Mouse (Mus musculus): ENCODE measurements around the gene Prune2. TPM values are rescaled to one million over a fixed set of nuclear protein-coding genes. Genes with fewer than 3 reads are reported as not detected.
A peak's percentile ranks its signal among the peaks of the same experiment; 100 is the strongest.

The Prune2 gene
- polyA plus RNA-seq, 1 experiment, result 37.2 TPM

DNA sequence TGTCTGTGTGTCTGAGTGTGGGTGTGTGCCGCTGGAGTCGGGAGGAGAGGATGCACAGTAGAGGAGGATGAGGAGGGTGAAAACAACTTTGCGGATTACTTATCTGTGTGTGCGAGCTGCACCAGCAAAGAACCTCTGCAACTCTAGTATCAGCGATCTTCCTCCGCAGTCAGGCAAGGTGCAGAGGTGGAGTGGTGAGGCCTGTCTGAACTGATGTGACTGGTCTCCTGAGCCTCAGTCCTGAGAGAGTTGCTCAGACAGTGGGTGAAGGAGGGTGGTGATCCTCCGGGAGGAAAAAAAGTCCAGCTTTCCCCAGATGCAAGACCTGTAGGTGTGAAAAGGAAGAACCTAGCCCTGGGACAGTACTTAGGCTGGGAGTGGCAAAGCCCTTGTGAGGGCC lies 401 bp downstream of the Prune2 start:
- peak overlapping the region; percentile 27 for H3K4me3 ChIP-seq (ENCODE audit: insufficient read depth, low read length)
- H3K27ac ChIP-seq (ENCODE audit: insufficient read depth, low read length), result no peak overlapping the region
- no peaks in the 10 kb centered on the region for H3K4me1 ChIP-seq (ENCODE audit: control insufficient read depth, insufficient read depth, low read length)
- TF ChIP-seq CTCF (IDR thresholded peaks at IDR 0.05; ENCODE audit: extremely low read depth, insufficient read depth, low read length) (no peak), POLR2A (IDR thresholded peaks at IDR 0.05; ENCODE audit: extremely low read depth, insufficient read depth, low read length) (no peak)

DNA sequence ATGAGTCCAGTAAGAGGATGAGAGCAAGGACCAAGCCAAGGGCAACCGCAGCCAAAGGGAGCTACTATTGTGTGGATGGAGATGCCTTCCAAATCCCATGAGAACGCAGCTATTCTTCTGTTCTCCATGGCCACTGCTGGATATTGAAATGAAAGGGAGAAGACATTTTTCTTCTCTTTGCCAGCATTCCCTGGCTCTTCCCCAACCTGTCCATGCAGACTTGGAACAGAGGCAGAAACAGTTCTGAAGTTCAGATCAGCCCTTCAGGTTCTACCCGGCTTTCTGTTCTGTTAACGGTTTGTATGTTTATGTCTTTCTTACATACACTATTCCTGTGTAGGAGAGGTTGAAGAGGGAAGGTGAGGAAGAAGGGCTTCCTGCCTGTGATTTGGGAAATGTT lies 3.1 kb downstream of the Prune2 start:
- Histone ChIP-seq H3K4me3 (ENCODE audit: insufficient read depth, low read length) (no peak overlapping the region), H3K27ac (ENCODE audit: insufficient read depth, low read length) (no peak overlapping the region), H3K4me1 (ENCODE audit: control insufficient read depth, insufficient read depth, low read length) (no peaks in the 10 kb centered on the region)
- TF ChIP-seq POLR2A (IDR thresholded peaks at IDR 0.05; ENCODE audit: extremely low read depth, insufficient read depth, low read length) (no peak), CTCF (IDR thresholded peaks at IDR 0.05; ENCODE audit: extremely low read depth, insufficient read depth, low read length) (no peak)

DNA sequence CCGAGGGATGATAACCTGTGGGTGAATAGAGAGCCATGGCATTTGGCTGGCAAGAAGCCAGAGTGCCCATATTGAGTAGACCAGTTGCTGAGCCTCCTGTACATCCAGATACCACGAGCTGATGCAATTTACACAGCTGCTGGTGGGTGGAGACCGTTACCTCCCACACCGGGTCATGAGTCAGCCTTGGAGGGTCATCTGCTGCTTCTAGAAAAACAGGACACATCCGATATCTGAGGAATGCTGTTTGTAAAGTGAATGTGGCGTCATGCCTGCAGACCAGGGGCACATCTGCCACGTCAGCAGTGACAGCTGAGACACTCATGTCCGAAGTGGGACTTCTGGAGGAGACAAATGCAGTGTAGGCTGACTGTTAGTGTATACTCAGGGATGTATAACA lies 3.6 kb downstream of the Prune2 start:
- no peaks in the 10 kb centered on the region for H3K4me1 ChIP-seq (ENCODE audit: control insufficient read depth, insufficient read depth, low read length)
- H3K4me3 ChIP-seq (ENCODE audit: insufficient read depth, low read length), result no peak overlapping the region
- TF ChIP-seq CTCF (IDR thresholded peaks at IDR 0.05; ENCODE audit: extremely low read depth, insufficient read depth, low read length), result no peak
- no peak for TF ChIP-seq POLR2A (IDR thresholded peaks at IDR 0.05; ENCODE audit: extremely low read depth, insufficient read depth, low read length)
- no peak overlapping the region for H3K27ac ChIP-seq (ENCODE audit: insufficient read depth, low read length)

DNA sequence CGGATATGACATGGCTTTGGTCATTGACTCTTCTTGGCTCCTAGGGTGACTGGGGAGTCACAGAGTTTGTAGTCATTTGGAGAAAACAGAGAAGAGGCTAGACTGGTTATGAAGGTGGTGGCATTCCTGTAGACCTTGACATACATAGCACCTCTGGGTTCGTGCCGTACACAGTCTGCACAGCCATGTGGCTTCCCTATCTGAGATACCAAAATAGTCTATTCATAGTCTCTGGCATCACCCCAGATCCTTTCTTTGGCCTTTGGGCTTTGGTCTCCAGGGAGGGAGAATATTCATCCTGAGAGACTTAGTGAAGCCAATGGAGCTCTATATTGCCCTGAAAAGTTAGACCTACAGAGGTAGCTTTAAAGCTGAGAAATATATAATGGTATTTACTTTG lies 5.1 kb downstream of the Prune2 start:
- TF ChIP-seq CTCF (IDR thresholded peaks at IDR 0.05; ENCODE audit: extremely low read depth, insufficient read depth, low read length) (no peak), POLR2A (IDR thresholded peaks at IDR 0.05; ENCODE audit: extremely low read depth, insufficient read depth, low read length) (no peak)
- no peaks in the 10 kb centered on the region for H3K4me1 ChIP-seq (ENCODE audit: control insufficient read depth, insufficient read depth, low read length)
- H3K27ac ChIP-seq (ENCODE audit: insufficient read depth, low read length), result no peak overlapping the region
- H3K4me3 ChIP-seq (ENCODE audit: insufficient read depth, low read length), result no peak overlapping the region

DNA sequence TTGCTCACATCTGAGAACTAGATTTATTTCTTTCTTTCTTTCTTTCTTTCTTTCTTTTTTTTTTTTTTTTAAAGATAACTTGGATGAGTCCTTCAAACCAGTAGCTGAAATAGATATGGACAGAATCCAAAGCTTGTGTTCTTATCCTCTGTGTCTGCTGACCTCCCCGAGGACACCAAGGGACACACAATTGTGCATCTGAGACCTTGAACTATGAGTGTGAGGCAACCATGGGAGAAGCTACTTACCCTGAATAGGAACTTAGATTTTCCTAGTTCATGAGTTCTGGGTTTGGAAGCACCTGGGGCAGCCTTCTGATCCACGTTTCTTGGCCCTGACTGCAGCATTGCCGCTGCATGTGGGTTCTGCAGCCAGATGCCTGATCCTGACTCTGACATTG lies 7.3 kb downstream of the Prune2 start:
- TF ChIP-seq POLR2A (IDR thresholded peaks at IDR 0.05; ENCODE audit: extremely low read depth, insufficient read depth, low read length) (no peak), CTCF (IDR thresholded peaks at IDR 0.05; ENCODE audit: extremely low read depth, insufficient read depth, low read length) (no peak)
- no peak overlapping the region for H3K4me3 ChIP-seq (ENCODE audit: insufficient read depth, low read length)
- H3K27ac ChIP-seq (ENCODE audit: insufficient read depth, low read length), result no peak overlapping the region
- no peaks in the 10 kb centered on the region for H3K4me1 ChIP-seq (ENCODE audit: control insufficient read depth, insufficient read depth, low read length)

DNA sequence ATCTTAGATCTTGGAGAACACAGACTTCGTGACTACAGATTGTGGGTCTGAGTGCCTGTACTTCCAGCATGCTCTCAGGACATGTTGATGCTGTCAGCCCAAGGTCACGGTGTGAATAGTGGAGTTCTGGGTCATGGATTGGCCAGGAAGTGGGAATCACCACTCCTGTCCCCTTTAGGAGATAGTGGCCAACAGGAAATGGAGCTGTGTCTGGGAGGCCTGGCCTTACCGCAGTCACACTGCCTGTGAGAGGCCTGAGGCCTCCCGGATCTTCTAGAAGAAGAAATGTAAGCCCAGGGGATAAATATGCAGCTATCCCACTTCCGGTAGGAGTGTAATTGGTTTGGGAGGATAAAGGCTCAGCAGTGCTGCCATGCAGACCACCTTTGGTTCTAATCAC lies 12.8 kb downstream of the Prune2 start:
- TF ChIP-seq POLR2A (IDR thresholded peaks at IDR 0.05; ENCODE audit: extremely low read depth, insufficient read depth, low read length) (no peak), CTCF (IDR thresholded peaks at IDR 0.05; ENCODE audit: extremely low read depth, insufficient read depth, low read length) (no peak)
- H3K4me3 ChIP-seq (ENCODE audit: insufficient read depth, low read length), result no peak overlapping the region
- no peak overlapping the region for H3K27ac ChIP-seq (ENCODE audit: insufficient read depth, low read length)
- H3K4me1 ChIP-seq (ENCODE audit: control insufficient read depth, insufficient read depth, low read length), result no peaks in the 10 kb centered on the region

DNA sequence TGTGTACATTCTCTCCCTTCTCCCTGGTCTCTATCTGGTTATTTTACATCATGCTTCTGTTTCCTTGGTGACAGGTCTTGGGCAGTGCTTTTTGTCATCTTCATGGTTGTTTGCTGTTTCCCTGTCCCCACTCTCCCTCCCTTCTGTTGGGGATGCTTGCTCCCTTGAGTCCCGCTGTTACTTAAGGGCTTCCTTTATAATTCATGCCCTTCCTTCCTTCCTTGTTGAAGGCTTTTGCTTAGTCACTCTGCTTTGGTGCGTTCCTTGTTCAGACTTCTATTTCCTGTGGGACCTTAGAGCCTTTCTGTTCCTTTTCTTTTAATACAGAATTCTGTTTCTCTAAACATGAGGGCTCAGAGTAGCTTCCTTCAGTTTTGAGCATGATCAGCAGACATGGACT lies 14.7 kb downstream of the Prune2 start:
- Histone ChIP-seq H3K27ac (ENCODE audit: insufficient read depth, low read length) (no peak overlapping the region), H3K4me1 (ENCODE audit: control insufficient read depth, insufficient read depth, low read length) (no peaks in the 10 kb centered on the region), H3K4me3 (ENCODE audit: insufficient read depth, low read length) (no peak overlapping the region)
- TF ChIP-seq POLR2A (IDR thresholded peaks at IDR 0.05; ENCODE audit: extremely low read depth, insufficient read depth, low read length) (no peak), CTCF (IDR thresholded peaks at IDR 0.05; ENCODE audit: extremely low read depth, insufficient read depth, low read length) (no peak)

DNA sequence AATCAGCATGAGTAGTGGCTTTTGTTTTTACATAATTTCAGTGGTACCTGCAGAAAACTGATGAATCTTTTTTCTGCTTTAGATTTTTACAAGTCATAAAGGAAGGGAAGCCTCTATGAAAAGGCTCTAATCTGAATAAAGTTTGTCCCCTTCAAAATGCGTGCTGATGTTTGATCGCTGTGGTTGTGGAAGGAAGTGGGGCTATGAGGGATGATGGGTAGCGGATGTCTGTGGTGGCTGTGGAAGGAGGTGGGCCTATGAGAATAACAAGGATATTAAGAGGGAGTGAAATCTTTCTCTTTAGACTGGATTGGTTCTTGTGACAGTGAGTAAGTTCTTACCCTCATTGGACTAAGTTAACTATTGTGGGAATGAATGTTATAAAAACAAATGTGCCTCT lies 23.0 kb downstream of the Prune2 start:
- TF ChIP-seq POLR2A (IDR thresholded peaks at IDR 0.05; ENCODE audit: extremely low read depth, insufficient read depth, low read length) (no peak), CTCF (IDR thresholded peaks at IDR 0.05; ENCODE audit: extremely low read depth, insufficient read depth, low read length) (no peak)
- Histone ChIP-seq H3K4me3 (ENCODE audit: insufficient read depth, low read length) (no peak overlapping the region), H3K27ac (ENCODE audit: insufficient read depth, low read length) (no peak overlapping the region), H3K4me1 (ENCODE audit: control insufficient read depth, insufficient read depth, low read length) (no peaks in the 10 kb centered on the region)

DNA sequence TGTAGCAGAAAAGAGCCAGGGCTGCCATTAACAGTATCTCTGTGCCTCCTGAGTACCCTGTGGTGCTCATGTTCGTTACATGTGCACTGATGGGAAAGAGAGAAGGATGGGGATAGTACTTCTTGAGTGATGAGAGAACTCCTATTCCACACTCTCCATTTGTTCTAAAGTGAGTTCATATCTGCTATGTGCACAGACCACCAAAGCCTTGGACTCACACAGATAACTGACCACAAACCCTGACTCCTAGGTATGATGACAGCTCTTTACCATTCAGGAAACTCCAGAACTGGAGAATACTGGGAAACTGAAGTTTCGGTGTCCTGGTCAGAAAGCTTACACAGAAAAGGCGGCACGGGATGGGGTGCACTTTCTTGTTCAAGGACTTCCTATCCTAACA lies 25.8 kb downstream of the Prune2 start:
- Histone ChIP-seq H3K4me1 (ENCODE audit: control insufficient read depth, insufficient read depth, low read length) (no peaks in the 10 kb centered on the region), H3K4me3 (ENCODE audit: insufficient read depth, low read length) (no peak overlapping the region), H3K27ac (ENCODE audit: insufficient read depth, low read length) (no peak overlapping the region)
- TF ChIP-seq CTCF (IDR thresholded peaks at IDR 0.05; ENCODE audit: extremely low read depth, insufficient read depth, low read length), result no peak
- TF ChIP-seq POLR2A (IDR thresholded peaks at IDR 0.05; ENCODE audit: extremely low read depth, insufficient read depth, low read length), result no peak

DNA sequence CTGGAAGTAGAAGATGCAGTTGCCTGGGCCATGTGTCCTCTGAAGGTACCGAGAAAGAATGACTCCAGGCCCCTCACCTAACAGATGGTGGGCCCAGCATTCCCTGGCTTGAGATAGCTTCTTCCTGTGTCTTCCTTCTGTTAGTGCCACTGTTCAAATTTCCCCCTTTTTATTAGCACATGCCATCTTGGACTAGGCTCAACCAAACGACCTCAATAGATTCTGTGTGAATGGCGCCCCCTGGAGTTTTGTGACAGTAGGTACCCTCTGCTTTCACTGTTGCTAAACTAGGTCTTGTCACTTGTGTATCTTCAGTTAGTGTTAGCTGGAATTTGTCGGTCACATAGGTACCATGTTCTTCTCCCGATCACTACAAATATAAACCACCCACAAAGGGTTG lies 29.0 kb downstream of the Prune2 start:
- no peak overlapping the region for H3K4me3 ChIP-seq (ENCODE audit: insufficient read depth, low read length)
- no peaks in the 10 kb centered on the region for H3K4me1 ChIP-seq (ENCODE audit: control insufficient read depth, insufficient read depth, low read length)
- TF ChIP-seq CTCF (IDR thresholded peaks at IDR 0.05; ENCODE audit: extremely low read depth, insufficient read depth, low read length) (peak; percentile 32; the same call in 1 of the 2 replicates), POLR2A (IDR thresholded peaks at IDR 0.05; ENCODE audit: extremely low read depth, insufficient read depth, low read length) (no peak)

DNA sequence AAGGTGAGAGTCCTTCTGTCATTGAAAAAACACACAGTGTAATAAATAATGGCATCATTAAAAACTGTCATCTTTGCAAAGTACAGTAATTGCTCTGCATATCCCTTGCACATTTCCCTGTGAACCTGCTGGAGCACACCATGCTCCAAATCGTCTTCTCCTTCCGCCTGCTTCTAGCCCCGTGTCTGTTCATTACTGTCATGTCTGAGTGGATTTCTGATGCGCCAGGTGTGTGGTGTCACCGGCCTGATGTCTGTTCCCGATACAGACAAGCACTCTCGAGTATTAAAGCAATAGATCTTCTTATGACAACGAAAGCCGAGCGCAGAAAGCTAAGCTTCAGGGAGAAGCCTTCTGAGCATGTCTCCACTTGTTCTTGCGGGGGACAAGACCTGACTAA lies 32.1 kb downstream of the Prune2 start:
- Histone ChIP-seq H3K27ac (ENCODE audit: insufficient read depth, low read length) (no peak overlapping the region), H3K4me3 (ENCODE audit: insufficient read depth, low read length) (no peak overlapping the region), H3K4me1 (ENCODE audit: control insufficient read depth, insufficient read depth, low read length) (no peaks in the 10 kb centered on the region)
- TF ChIP-seq POLR2A (IDR thresholded peaks at IDR 0.05; ENCODE audit: extremely low read depth, insufficient read depth, low read length) (no peak), CTCF (IDR thresholded peaks at IDR 0.05; ENCODE audit: extremely low read depth, insufficient read depth, low read length) (no peak)

More for the DNA sequence above, 29.0 kb downstream of the Prune2 start:
- H3K27ac ChIP-seq (ENCODE audit: insufficient read depth, low read length), result no peak overlapping the region
